Mouse (Mus musculus) midbrain, embryonic 12.5 days (tissue): ENCODE data around the gene Rab39b. TPM values are rescaled to one million over a fixed set of nuclear protein-coding genes. Genes with fewer than 3 reads are reported as not detected.

ENCODE experiments used
- ATAC-seq: fragments of 200-750 bp; cut with Nextera tagmentation; 2 replicates; pipeline ENCODE4 v1.8.0; 2017; ENCODE audit warnings: low read depth, moderate TSS enrichment, moderate library complexity; ENCODE audit not compliant: low FRiP score
- H3K27ac ChIP-seq: fragments of 300-500 bp; sonication (generic); replicated peaks from 2 replicates; pipeline ENCODE4 v1.5.1; 2016; ENCODE audit warnings: mild to moderate bottlenecking
- H3K27me3 ChIP-seq: fragments of 300-500 bp; sonication (generic); 2 replicates; pipeline ENCODE4 v1.6.1; 2016; ENCODE audit warnings: mild to moderate bottlenecking
- H3K36me3 ChIP-seq: fragments of 300-500 bp; sonication (generic); 2 replicates; pipeline ENCODE4 v1.6.1; 2016
- H3K4me1 ChIP-seq: fragments of 300-500 bp; sonication (generic); 2 replicates; pipeline ENCODE4 v1.6.1; 2016
- H3K4me2 ChIP-seq: fragments of 300-500 bp; sonication (generic); replicated peaks from 2 replicates; pipeline ENCODE4 v1.6.1; 2016; ENCODE audit warnings: mild to moderate bottlenecking, moderate library complexity
- H3K4me3 ChIP-seq: fragments of 300-500 bp; sonication (generic); 2 replicates; pipeline ENCODE4 v1.5.1; 2016; ENCODE audit warnings: mild to moderate bottlenecking
- H3K9ac ChIP-seq: fragments of 300-500 bp; sonication (generic); replicated peaks from 2 replicates; pipeline ENCODE4 v1.6.1; 2016; ENCODE audit warnings: mild to moderate bottlenecking, moderate library complexity
- H3K9me3 ChIP-seq: fragments of 300-500 bp; sonication (generic); 2 replicates; pipeline ENCODE4 v1.6.1; 2016; ENCODE audit warnings: mild to moderate bottlenecking
- WGBS: fragments of 180-500 bp; shearing (Covaris S2); methylation state at CpG from one replicate; pipeline ENCODE4 v1.1.7; 2016; 5-methylcytosine and 5-hydroxymethylcytosine counted together
- polyA plus RNA-seq: library from polyadenylated mRNA; unstranded; fragments of >200 nt; fragmentation: Nextera tagmentation; extraction: Ambion mirVana; gene quantifications from 2 replicates; pipeline ENCODE4 v1.2.1, GENCODE M21; 2016

Rab39b gene
- 21.3 and 23.8 TPM in 2 replicates for polyA plus RNA-seq

DNA sequence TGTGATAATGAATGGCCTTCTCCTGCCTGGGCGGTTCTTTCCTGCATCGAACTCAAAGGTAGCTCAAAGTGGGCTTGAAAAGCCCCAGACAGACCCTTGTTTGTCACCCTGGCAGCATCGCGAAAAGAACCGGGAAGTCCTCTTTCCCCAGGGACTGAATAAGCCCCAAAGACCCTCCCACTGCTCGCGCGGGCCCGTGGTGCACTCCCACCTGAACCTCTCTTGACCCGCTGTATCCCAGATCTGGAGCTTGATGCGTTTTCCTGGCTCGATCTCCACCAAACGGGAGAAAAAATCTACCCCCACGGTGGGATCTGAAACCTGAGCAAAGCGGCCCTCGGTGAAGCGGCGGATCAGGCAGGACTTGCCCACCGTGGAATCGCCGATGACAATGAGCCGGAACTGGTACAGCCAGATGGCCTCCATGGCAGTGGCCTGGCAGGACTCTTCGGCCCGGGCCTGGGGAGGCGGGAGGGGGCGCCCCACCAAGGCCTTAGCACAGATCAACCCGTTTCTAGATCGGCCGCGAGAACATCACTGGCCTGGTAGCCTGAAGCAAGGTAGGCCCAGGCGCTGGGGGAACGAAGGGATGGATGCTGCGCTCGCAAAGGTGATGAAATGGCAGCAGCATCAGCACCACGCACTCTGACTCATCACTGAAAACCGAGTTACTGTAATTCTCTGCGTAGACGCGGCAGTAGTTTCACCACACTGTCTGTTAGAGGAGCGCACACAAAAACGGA lies at the start of gene Rab39b:
Gene Rab39b (minus strand): TSS at position 650 of the 743 bp plus-strand sequence.
- H3K9ac ChIP-seq: peak within 1 kb of the TSS; percentile 60
- no peaks in the 10 kb centered on the region for H3K4me1 ChIP-seq
- H3K4me3 ChIP-seq: peak within 1 kb of the TSS; percentile 58
- 0 out of 2 replicates have a peak, but pooled peaks cover 3% of the 10 kb centered on the region for H3K36me3 ChIP-seq
- no peaks in the 10 kb centered on the region for H3K9me3 ChIP-seq
- peak; percentile 97 for ATAC-seq
- 24% methylated on average over 40 of the region's 41 CpGs for WGBS
- H3K27ac ChIP-seq: peak within 1 kb of the TSS; percentile 81
- H3K27me3 ChIP-seq: no peaks in the 10 kb centered on the region
- peak within 1 kb of the TSS; percentile 46 for H3K4me2 ChIP-seq

DNA sequence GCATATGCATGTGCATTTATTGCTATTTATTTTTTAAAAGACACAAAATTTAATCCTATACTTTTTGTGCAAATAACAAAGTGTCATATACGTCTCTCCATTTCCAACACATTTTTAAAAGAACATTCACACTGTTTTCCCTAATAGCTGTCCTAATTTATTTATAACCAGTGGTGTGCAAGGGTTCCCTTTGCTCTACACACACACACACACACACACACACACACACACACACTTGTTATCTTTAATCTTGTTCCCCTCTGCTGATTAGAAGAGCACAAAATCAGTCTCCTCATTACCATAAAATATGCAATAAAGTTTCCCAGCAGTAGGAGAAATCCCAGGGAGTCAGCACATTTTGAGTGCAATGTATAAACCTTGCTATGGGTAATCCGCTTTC lies 508 bp upstream of the Rab39b start:
- no peak overlapping the region for H3K27ac ChIP-seq
- no peak overlapping the region for H3K4me2 ChIP-seq
- no peaks in the 10 kb centered on the region for H3K4me1 ChIP-seq
- H3K27me3 ChIP-seq: no peaks in the 10 kb centered on the region
- no peak overlapping the region for H3K4me3 ChIP-seq
- no peak overlapping the region for H3K9ac ChIP-seq
- H3K36me3 ChIP-seq: 0 out of 2 replicates have a peak, but pooled peaks cover 3% of the 10 kb centered on the region
- WGBS: 76% methylated on average over 2 of the region's 2 CpGs
- no peak for ATAC-seq
- H3K9me3 ChIP-seq: no peaks in the 10 kb centered on the region

Other genes starting within 250 kb of the Rab39b start
- gene Fundc2, start 195.8 kb downstream of the Rab39b start, polyA plus RNA-seq: 35.1 and 36.6 TPM in 2 replicates
- 1.9 TPM in 2 replicates for gene F8, start 195.6 kb downstream of the Rab39b start, polyA plus RNA-seq
- 24.7 and 25.0 TPM in 2 replicates for gene Cmc4, start 161.6 kb downstream of the Rab39b start, polyA plus RNA-seq
- 11.6 and 13.5 TPM in 2 replicates for gene Mtcp1, start 161.6 kb downstream of the Rab39b start, polyA plus RNA-seq
- gene Brcc3, start 161.6 kb downstream of the Rab39b start, polyA plus RNA-seq: 56.5 and 56.8 TPM in 2 replicates
- gene Vbp1, start 63.9 kb downstream of the Rab39b start, polyA plus RNA-seq: 249 and 258 TPM in 2 replicates